Mouse (Mus musculus): Measurements from ENCODE around the gene Vmn2r89. TPM values are rescaled to one million over a fixed set of nuclear protein-coding genes. Genes with fewer than 3 reads are reported as not detected.
"Not testable (repeated sequence)": the region's sequence is repeated elsewhere in the genome, so short reads cannot be mapped to it uniquely, and the experiment has no call there.

Vmn2r89 gene
- not detected for total RNA-seq (2021)
- long read RNA-seq, experiment 1, result 0 reads
- long read RNA-seq, experiment 2, result 0 reads

DNA sequence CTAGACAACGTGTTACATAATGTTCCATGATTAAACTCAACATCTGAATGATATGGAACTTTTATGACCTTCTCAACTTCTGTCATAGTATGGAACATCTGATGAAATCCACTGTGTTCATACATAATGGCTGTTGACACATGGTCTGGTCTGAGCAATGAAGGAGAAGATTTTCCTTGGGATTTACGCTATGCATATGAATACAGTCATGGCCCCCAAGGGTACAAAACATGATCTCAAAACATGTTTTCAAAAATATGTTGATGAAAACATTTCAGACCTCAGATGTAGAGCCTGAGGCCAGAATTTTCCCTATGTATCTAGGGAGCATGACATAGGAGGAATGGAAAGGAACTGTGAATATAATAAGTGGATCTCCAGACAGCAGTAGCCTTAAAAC, at the start of gene Vmn2r89:
Vmn2r89 (plus strand) TSS at position 301 of the 400 bp plus-strand sequence.
- DNase-seq; intact Hi-C loops (cut with DNase I; ENCODE audit: low total_unique reads): not testable (repeated sequence)

GRCm38 (mm10) chr14:51410520-51410919, 41.1 kb upstream of the Vmn2r89 start, which contains the start of gene Vmn2r88:
Gene Vmn2r88, plus strand, starts transcription at chr14:51410820.
- intact Hi-C loops (cut with DNase I; ENCODE audit: low total_unique reads), result no loop called here
- DNase-seq, result no peak

GRCm38 (mm10) chr14:51423885-51424284, 27.8 kb upstream of the Vmn2r89 start:
- intact Hi-C loops (cut with DNase I; ENCODE audit: low total_unique reads), result no loop called here
- no peak for DNase-seq

DNA sequence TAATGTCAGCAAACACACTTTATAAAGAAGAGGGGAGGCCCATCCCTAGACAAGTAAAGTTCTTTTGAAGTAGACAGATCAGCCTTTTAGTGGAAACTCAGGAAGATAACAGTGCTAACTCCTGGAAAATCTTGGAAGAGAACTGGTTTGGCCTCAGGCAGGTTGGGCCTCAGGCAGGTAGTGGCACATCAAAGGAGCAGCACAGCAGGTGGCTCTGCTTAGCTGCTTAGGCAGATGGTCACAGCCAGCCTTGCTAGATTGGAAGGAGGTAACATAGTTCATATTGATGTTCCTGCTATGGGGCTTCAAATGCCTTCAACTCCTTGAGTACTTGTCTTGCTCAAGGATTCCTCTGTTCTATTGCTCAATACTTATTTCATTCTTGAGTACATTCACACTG, 21.5 kb upstream of the Vmn2r89 start:
- intact Hi-C loops (cut with DNase I; ENCODE audit: low total_unique reads); DNase-seq: not testable (repeated sequence)

GRCm38 (mm10) chr14:51434546-51434945, 17.1 kb upstream of the Vmn2r89 start:
- no peak for DNase-seq
- intact Hi-C loops (cut with DNase I; ENCODE audit: low total_unique reads), result no loop called here

GRCm38 (mm10) chr14:51435020-51435419, 16.6 kb upstream of the Vmn2r89 start:
- no peak for DNase-seq
- intact Hi-C loops (cut with DNase I; ENCODE audit: low total_unique reads), result no loop called here

- no peak for DNase-seq
- intact Hi-C loops (cut with DNase I; ENCODE audit: low total_unique reads), result no loop called here
Measured at GRCm38 (mm10) chr14:51438955-51439354, 12.7 kb upstream of the Vmn2r89 start.

GRCm38 (mm10) chr14:51480278-51480677, 28.6 kb downstream of the Vmn2r89 start:
- DNase-seq; intact Hi-C loops (cut with DNase I; ENCODE audit: low total_unique reads): not testable (repeated sequence)

DNA sequence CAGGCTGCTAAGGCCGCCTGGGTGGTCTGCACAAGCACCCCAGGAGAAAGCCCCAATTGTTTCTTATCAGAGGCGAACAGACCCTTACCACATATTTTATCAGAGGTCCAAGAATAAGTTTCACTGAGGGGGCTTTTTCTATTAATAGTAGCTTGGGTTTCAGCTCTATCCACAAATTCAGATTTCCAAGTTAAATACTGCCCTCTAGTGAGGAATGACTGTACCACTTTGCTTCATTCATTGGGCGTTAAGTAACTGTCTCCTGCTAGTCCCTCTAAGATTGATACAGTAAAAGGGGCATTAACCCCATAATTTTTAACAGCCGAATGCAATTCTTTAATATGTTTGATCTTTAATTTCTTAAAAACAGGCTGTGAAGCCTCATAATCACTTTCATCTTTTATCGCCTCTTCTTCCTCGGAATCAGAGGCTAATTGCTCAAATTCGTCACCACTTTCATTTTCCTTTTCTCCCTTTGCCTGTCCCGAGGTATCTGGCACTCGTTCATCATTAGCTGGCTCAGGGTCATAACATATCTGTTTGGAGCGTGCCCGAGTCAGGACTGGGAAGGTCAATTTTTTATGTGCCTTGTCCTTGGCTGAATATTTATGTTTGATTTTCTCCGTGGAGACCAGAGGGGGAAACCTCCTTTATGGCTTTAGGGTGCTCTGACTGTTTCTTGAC, 29.8 kb downstream of the Vmn2r89 start:
- intact Hi-C loops (cut with DNase I; ENCODE audit: low total_unique reads); DNase-seq: not testable (repeated sequence)

DNA sequence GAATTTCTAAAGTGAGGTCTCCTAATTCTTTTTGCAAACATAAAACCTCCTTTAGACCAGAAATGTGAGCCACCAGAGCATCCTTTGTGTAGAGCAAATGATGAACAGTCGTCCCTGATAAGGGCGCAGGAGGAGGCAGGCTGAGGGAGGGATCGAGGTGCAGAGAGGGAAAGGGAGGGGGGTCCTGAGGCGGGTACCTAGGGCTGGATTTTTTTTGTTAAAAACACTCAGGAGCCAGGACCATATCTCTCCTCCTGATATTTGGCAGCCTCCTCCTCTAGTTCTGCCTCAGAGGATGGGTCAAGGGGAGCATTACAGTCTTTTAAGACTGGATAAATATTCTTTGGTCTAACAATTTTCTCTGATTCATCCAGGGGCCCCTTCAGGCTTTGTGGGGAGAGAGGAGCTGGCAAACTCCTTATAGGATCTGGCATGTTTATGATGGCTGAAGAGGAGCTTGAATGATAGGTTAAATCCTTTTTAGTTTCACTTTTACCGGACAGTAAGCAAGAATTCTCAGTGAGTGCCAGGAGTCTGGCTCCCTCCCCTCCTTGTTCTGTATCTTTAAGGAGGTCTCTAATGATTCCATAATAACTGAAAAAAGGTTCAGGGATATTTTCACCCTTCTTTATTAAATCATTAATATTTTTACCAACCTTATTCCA, 30.5 kb downstream of the Vmn2r89 start:
- DNase-seq, result no peak
- intact Hi-C loops (cut with DNase I; ENCODE audit: low total_unique reads), result no loop called here

GRCm38 (mm10) chr14:51482971-51483381, 31.3 kb downstream of the Vmn2r89 start:
- intact Hi-C loops (cut with DNase I; ENCODE audit: low total_unique reads); DNase-seq: not testable (repeated sequence)

- intact Hi-C loops (cut with DNase I; ENCODE audit: low total_unique reads), result no loop called here
- no peak for DNase-seq
Measured at GRCm38 (mm10) chr14:51483671-51484070, 32.0 kb downstream of the Vmn2r89 start.

DNA sequence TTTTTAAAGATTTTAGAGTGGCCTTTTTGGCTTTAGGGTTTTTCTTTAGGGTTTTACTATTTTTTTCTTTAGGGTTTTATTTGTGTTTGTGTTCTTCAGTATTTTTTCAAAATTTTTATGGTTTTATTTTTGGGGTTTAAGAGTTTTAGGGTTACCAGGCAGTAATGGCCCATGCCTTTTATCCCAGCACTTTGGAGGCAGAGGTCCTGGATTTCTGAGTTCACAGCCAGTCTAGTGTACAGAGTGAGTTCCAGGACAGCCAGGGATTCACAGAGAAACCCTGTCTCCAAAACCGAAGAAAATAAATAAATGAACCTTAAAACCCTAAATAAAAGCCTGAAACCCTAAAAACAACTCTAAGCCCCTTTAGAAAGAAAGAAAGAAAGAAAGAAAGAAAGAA, 34.5 kb downstream of the Vmn2r89 start:
- intact Hi-C loops (cut with DNase I; ENCODE audit: low total_unique reads), result no loop called here
- no peak for DNase-seq

- intact Hi-C loops (cut with DNase I; ENCODE audit: low total_unique reads), result no loop called here
- no peak for DNase-seq
Measured at GRCm38 (mm10) chr14:51495781-51496180, 44.1 kb downstream of the Vmn2r89 start.

GRCm38 (mm10) chr14:51496955-51497354, 45.3 kb downstream of the Vmn2r89 start:
- no peak for DNase-seq
- intact Hi-C loops (cut with DNase I; ENCODE audit: low total_unique reads), result no loop called here

DNA sequence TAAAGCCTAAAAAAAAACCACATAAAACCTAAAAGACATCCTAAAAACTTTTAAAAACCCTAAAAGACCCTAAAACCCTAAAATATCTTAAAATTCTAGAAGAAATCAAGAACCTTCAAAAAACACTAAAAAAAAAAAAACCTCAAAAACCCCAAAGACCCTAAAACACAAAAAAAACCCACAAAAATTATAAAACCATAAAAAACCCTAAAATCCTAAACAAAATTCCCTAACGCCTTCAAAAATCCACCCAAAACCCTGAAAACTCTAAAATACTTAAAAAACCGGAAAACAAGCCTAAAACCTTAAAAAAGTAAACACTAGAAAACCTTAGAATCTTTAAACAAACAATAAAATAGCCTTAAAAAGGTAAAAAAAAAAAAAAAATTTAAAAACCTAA, 46.3 kb downstream of the Vmn2r89 start:
- intact Hi-C loops (cut with DNase I; ENCODE audit: low total_unique reads), result no loop called here
- no peak for DNase-seq

GRCm38 (mm10) chr14:51499707-51500275, 48.1 kb downstream of the Vmn2r89 start:
- no peak for DNase-seq
- intact Hi-C loops (cut with DNase I; ENCODE audit: low total_unique reads), result no loop called here

GRCm38 (mm10) chr14:51500461-51500860, 48.8 kb downstream of the Vmn2r89 start:
- intact Hi-C loops (cut with DNase I; ENCODE audit: low total_unique reads), result no loop called here
- no peak for DNase-seq

GRCm38 (mm10) chr14:51507416-51507815, 55.8 kb downstream of the Vmn2r89 start:
- intact Hi-C loops (cut with DNase I; ENCODE audit: low total_unique reads), result no loop called here

More at GRCm38 (mm10) chr14:51507416-51507815, 55.8 kb downstream of the Vmn2r89 start:
- DNase-seq, result no peak

All from gastrocnemius, postnatal 14 days (tissue).